Mouse (Mus musculus) megakaryocyte, embryonic 14.5 days (primary cell): ENCODE data around the gene Smarcb1. TPM values are rescaled to one million over a fixed set of nuclear protein-coding genes. Genes with fewer than 3 reads are reported as not detected.
"Not testable (repeated sequence)": the region's sequence is repeated elsewhere in the genome, so short reads cannot be mapped to it uniquely, and the experiment has no call there.

Experiments
- H3K27me3 ChIP-seq: replicated peaks from 2 replicates; pipeline ENCODE3; 2012; ENCODE audit warnings: inconsistent platforms
- H3K36me3 ChIP-seq: replicated peaks from 2 replicates; pipeline ENCODE3; 2012; ENCODE audit warnings: low read length, inconsistent platforms, mixed read lengths
- H3K4me1 ChIP-seq: 2 replicates; pipeline ENCODE4 v1.6.1; 2012; ENCODE audit warnings: inconsistent platforms
- H3K4me3 ChIP-seq: replicated peaks from 2 replicates; pipeline ENCODE3; 2012; ENCODE audit warnings: moderate library complexity, mild to moderate bottlenecking, inconsistent platforms
- H3K9me3 ChIP-seq: 2 replicates; pipeline ENCODE4 v1.6.1; 2012; ENCODE audit warnings: inconsistent platforms
- FLI1 ChIP-seq: IDR thresholded peaks from 2 replicates; pipeline ENCODE4 v1.6.1; 2012; ENCODE audit warnings: low read length, inconsistent platforms, mixed read lengths
- GATA1 ChIP-seq: IDR thresholded peaks from 3 replicates; pipeline ENCODE4 v1.6.1; 2012; ENCODE audit warnings: mixed read lengths, low read length, inconsistent platforms, borderline replicate concordance
- polyA plus RNA-seq: library from polyadenylated mRNA; stranded (reverse); fragments of >175 nt; gene quantifications from 2 replicates; pipeline ENCODE4 v1.2.3, GENCODE M21; 2012; ENCODE audit warnings: low replicate concordance; ENCODE audit not compliant: insufficient read depth

The Smarcb1 gene
- polyA plus RNA-seq, 1 experiment = 241 TPM

DNA sequence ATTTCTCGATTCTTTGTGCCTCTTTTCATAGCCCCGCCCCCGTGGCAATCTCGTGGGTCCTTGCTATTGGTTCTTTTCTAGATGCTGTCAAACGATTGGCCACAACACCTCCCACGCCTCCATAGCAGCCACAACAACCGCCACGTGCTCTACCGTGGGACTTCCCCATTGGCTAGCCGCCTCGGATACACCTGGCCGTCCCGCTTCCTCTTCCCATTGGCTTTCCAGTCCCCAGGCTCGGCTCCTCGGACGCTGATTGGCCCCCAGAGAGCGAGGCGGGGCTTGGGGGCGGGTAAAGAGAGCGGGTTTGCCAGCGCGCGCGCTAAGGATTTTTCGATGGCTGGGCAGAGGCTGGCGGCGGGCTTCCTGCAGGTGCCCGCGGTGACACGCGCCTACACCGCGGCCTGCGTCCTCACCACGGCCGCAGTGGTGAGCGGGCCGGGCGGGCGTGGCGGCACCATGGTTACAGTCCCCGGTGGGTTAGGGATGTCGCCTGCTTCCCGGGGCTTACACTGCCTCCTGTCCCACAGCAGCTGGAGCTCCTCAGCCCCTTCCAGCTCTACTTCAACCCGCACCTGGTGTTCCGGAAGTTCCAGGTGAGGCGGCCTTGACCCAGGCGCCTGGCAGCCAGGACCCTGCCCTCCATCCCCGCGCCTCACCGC, 28.2 kb downstream of the Smarcb1 start, which contains the start of gene Derl3:
Gene Derl3, plus strand, starts transcription at position 325 of the 662 bp plus-strand sequence.
- H3K4me1 ChIP-seq = peaks cover 51% of the 10 kb centered on the region
- H3K36me3 ChIP-seq = peaks cover 48% of the 10 kb centered on the region
- H3K27me3 ChIP-seq = peaks cover 6% of the 10 kb centered on the region
- TF ChIP-seq FLI1 (no peak), GATA1 (no peak)
- no peaks in the 10 kb centered on the region for H3K9me3 ChIP-seq
- H3K4me3 ChIP-seq = peak within 1 kb of the TSS; percentile 91

DNA sequence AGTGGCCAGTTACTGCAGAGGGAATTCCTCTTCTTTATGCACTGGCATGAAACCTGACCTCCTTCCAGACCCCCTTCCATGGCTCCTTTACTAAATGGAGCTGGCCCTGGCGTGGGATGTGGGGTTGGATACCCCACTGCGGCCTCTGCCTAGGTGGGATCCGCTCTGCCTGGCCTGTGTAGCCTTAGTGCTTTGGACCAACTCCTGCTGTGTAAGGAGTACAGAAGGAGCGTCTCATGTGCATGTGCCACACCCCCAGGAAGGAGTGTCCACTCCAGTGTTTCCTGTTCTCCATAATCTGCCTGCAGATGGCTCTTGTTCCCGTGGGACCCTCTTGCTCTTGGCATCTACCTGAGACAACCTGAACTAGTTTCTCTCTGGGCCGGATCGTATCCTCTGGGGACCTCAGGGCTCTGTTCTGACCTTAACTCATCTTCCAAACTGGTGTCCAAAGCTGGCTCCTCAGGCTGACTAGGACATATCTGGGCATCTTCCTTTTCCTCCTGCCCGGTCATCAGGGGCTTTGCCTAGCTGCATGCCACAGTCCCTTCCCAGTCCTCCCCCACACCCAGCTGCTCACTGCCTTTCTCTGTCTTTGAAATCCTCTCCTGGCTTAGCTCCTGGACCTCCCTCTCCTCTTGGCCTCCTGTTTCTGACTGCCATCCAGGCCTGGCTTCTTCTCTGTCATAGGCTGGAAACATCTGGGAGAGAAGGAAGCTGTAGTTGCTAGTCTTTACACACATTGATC, 31.8 kb downstream of the Smarcb1 start:
- H3K27me3 ChIP-seq = peaks cover 22% of the 10 kb centered on the region
- TF ChIP-seq FLI1 (no peak), GATA1 (no peak)
- H3K4me3 ChIP-seq = peak overlapping the region; percentile 19
- peaks cover 11% of the 10 kb centered on the region for H3K36me3 ChIP-seq
- H3K9me3 ChIP-seq = no peaks in the 10 kb centered on the region
- peaks cover 45% of the 10 kb centered on the region for H3K4me1 ChIP-seq

DNA sequence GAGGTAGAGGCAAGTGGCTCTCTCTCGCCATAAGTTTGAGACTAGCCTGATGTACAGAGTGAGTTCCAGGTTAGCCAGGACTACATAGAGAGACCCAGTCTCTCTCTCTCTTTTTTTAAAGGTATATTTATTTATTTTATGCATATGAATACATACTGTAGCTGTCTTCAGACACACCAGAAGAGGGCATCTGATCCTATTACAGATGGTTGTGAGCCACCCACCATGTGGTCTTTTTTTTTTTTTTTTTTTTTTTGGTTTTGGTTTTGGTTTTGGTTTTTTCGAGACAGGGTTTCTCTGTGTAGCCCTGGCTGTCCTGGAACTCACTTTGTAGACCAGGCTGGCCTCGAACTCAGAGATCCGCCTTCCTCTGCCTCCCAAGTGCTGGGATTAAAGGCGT, 33.9 kb downstream of the Smarcb1 start:
- peaks cover 30% of the 10 kb centered on the region for H3K4me1 ChIP-seq
- H3K36me3 ChIP-seq, H3K9me3 ChIP-seq, H3K4me3 ChIP-seq: not testable (repeated sequence)
- H3K27me3 ChIP-seq = peaks cover 28% of the 10 kb centered on the region

DNA sequence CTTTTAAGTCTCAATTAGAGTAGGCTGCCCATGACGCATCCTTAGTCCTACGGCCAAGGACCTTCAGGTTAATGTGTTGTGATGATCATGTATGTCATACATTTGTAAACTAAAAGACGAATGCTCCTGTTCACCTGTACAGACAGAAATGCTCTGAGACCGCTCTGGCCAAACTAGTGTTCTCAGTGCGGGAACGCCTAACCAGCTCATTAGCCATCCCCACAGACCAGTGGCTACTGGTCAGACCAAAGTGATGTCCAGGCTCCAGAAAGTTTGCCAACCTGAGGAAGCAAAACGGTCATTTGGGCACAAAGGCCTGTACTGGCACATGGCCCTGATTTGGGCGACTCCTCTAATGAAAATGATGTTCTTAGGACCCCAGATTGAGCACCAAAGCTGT, 36.7 kb downstream of the Smarcb1 start:
- no peaks in the 10 kb centered on the region for H3K9me3 ChIP-seq
- H3K4me1 ChIP-seq = peaks cover 26% of the 10 kb centered on the region
- no peaks in the 10 kb centered on the region for H3K36me3 ChIP-seq
- H3K4me3 ChIP-seq = no peak overlapping the region
- no peak for TF ChIP-seq FLI1
- no peak for TF ChIP-seq GATA1
- peaks cover 46% of the 10 kb centered on the region for H3K27me3 ChIP-seq

DNA sequence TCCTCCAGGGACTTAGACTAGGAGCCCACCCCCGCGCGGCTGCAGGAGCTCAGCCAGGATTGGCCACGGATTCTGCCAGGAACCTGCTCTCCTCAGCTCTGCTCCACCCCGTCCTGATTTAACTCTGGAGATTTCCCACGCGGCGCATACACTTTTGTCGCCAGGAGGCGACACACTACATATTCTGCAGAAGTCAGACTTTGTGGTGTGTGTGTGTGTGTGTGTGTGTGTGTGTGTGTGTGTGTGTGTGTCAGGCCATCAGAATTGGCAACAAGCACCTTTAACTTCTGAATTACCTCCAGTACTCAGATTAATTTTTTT, 38.2 kb downstream of the Smarcb1 start:
- Histone ChIP-seq H3K27me3 (peaks cover 40% of the 10 kb centered on the region), H3K4me3 (no peak overlapping the region), H3K9me3 (no peaks in the 10 kb centered on the region), H3K36me3 (no peaks in the 10 kb centered on the region), H3K4me1 (peaks cover 11% of the 10 kb centered on the region)
- no peak for TF ChIP-seq GATA1
- TF ChIP-seq FLI1 = no peak

DNA sequence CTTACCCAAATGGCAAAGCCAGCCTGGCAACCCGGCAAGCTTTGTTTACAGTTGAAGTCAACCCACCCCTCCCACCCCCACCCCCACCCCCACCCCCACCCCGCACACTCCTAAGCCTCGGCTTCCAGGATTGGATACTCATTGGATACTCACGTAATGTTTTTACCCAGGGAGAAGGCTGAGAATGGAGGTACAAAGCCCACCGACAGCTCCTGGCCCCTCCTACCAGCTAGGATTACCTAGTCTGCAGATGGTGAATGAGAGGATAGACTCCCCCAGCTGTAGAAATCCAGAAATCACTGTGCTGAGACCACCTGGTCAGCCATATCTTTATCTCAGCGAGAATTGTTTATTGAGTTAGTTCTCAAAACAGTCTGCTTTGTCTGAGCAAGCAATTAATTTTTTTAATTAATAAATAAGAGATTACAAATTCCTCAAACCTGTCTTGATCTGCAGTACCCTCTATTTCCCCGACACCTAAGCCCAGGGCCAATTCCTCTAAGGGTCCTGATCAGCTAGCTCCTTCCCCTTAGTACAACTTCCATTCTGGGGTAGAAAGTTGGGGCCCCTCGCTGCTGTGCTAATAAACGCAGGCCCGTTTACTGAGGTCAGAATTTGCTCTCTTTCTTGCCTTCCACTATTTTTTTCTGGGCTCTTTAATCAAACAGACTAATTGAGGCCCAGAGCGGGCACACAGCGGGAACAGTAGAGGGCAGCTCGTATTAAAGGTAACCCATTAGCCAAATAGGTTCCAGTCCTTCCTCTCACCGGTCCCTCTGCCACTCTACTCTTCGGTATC, 38.8 kb downstream of the Smarcb1 start:
- Histone ChIP-seq H3K27me3 (peaks cover 41% of the 10 kb centered on the region), H3K4me1 (peaks cover 8% of the 10 kb centered on the region; the same call in 1 of the 2 replicates), H3K9me3 (no peaks in the 10 kb centered on the region), H3K36me3 (no peaks in the 10 kb centered on the region), H3K4me3 (no peak overlapping the region)
- TF ChIP-seq GATA1 (no peak), FLI1 (no peak)

DNA sequence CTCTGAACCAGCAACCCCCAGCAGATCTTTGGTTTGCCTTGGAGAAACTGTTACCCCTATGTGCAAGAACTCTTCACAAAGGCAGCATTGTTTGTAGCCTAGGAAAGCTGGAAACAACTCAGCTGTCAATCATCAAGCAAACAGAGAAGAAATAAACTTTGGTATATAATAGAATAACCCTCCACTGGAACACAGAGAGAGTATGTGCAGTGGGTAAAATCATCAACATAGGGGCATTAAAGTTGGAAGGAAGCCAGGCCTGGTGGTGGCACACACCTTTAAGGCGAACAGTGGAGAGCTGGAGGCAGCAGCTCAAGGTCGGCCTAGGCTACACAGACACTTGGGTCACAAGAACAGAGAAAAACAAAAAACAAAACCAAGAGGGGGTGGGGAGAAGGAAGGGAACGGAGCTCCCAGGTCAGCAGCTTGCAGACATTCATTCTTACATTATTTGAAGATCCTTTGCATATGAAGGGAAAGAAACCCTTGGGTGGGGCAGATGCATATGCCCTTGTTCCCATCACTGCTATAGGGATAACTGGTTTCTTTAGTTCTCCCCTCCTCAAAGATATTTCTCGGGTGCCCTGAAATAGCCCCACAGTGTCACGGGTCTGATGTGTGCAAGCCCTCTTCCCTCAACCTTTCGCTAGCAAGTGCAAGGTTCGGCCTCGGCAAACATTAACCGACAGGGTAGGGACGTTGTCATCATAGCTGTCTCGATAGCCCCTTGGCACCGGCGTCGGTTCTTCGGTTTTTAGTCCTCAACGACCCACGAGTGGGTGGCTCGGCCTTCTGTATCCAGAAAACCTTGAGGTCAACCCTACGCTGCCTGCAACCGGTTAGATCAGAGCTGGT, 39.6 kb downstream of the Smarcb1 start:
- Histone ChIP-seq H3K9me3 (no peaks in the 10 kb centered on the region), H3K4me1 (peaks cover 8% of the 10 kb centered on the region; the same call in 1 of the 2 replicates), H3K36me3 (no peaks in the 10 kb centered on the region), H3K4me3 (no peak overlapping the region), H3K27me3 (peaks cover 39% of the 10 kb centered on the region)
- TF ChIP-seq FLI1 = no peak
- no peak for TF ChIP-seq GATA1

DNA sequence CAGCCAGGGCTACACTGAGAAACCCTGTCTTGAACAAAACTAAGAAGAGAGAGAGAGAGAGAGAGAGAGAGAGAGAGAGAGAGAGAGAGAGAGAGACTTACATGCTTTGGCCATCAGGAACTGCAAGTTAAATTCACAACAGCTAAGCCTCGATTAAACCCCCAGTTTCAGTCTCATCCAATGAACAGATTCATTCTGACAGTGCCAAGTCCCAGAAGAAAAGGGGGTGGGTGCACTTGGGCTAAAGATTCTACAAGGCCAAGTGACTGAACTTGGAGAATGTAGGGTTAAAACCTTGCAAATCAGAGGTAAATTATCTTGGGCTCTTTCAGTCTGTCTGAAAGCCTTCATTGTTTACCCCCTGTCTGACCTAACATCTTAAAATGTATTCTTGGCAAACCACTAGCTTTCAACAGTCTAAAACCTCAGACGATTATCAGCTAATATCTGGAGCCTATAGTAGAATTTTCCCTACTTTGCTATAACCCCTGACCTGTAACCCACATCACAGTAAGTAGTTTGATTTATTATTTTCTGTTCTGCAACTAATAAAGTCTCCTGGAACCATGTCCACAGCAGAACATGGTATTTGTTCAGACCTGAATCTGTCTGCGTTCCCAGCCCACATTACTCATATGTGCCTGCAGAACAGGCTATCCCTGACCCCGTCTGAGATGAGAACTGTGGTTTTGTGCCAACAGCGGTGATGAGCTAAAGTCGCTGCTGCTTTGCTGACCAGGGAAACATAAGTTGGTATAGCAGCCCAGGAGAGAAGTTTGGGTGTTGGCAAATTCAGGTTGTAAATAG, 40.4 kb downstream of the Smarcb1 start:
- TF ChIP-seq GATA1 = no peak
- TF ChIP-seq FLI1 = no peak
- no peaks in the 10 kb centered on the region for H3K36me3 ChIP-seq
- H3K9me3 ChIP-seq = peaks cover 6% of the 10 kb centered on the region; the same call in 1 of the 2 replicates
- peaks cover 8% of the 10 kb centered on the region; the same call in 1 of the 2 replicates for H3K4me1 ChIP-seq
- H3K27me3 ChIP-seq = peaks cover 41% of the 10 kb centered on the region
- no peak overlapping the region for H3K4me3 ChIP-seq

DNA sequence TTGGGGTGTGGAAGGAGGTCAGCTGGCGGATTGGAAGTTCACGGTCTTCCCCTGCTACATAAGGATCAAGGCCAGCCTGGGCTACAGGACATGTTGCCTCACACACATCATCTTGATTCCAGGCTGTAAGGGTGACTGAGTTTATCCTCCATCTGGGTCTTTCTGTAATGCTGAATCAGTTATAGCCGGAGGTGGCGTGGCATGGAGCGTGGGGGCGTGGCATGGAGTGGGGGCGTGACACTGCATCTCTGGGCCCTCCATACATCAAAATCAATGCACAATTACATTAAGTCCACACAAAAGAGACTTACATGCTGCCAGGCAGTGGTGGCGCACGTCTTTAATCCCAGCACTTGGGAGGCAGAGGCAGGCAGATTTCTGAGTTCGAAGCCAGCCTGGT, 41.1 kb downstream of the Smarcb1 start:
- no peak for TF ChIP-seq FLI1
- TF ChIP-seq GATA1 = no peak

More for the DNA sequence above, 41.1 kb downstream of the Smarcb1 start:
- Histone ChIP-seq H3K27me3 (peaks cover 39% of the 10 kb centered on the region), H3K4me3 (no peak overlapping the region), H3K36me3 (no peaks in the 10 kb centered on the region), H3K4me1 (peaks cover 9% of the 10 kb centered on the region), H3K9me3 (peaks cover 7% of the 10 kb centered on the region; the same call in 1 of the 2 replicates)
